Mouse (Mus musculus) testis, postnatal 10 days (tissue): ENCODE measurements around the gene Muc15.

Experiments
- DNase-seq: peaks from one replicate; pipeline ENCODE4 v3.0.0; 2021; ENCODE audit warnings: low spot score

Muc15 gene

DNA sequence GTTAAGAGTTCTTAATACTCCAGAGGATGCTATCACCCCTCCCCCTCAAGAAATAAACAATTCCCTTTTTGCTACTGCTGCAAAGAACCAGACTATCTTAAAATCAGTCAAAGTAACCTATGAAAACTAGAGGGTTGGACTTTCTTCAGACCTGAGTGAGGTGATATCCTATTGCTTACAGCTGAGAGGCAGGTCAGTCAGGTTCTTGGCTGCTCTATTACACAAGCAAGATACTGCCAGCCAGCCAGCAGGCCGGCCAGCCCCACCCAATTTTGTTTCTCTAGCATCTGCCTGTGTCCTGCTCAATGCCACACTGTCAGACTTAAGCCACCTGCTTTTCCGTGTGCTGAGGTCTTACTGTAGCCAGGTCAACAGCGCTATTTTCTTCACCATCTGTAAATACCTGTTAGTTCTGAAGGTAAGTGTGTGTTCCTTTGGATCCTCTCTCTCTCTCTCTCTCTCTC is at the start of gene Muc15:
Muc15 (plus strand) TSS at position 51 of the 464 bp plus-strand sequence.
- no peak for DNase-seq

DNA sequence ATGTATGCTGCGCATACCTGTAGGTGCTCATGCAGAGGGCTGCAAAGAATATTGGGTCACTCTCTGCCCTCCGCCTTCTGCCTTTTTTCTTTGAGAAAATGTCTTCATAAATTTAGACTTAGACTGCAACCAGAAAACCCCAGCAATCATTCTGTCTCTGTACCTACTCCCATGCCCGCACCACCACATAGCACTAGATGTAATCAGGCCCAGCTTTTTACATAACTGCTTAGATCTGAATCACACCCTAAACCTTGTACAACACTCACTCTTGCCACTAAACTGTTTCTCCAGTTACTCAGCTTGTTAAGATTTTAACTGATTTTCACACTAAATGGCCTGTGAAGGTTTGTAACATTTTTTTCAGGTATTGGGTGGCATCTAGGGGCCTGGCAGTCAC is 11.7 kb upstream of the Muc15 start:
- DNase-seq = no peak

DNA sequence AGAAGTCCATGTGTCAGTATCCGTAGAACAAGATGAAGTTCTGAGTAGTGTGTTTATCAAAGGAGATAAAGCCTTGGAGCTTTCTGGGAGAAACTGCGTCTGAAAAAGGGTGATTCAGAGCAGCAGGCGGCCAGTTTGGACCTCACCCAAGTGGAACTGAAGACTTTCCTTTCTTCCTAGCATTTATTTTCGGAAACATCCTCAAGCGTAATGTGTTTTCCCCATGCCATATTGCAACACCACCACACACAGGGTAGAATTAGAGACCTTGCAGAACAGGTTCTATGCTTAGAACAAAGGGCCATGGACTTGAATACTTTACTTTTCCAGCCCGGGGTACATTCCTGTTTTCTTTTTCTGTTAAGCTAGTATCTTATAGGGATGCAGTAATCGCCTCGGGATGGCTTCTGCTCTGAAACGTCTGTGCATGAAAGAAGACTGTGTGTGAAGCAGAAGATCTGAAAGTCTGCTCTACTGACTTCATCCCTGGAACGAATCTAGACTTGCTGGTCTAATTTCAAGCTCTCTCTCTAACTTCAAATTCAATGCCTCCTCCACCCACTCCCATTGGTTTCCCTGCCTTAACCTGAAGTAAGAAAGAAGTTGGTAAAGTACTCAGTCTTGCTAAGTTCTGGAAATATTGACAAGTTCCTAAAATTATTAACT is 11.0 kb upstream of the Muc15 start:
- no peak for DNase-seq

DNA sequence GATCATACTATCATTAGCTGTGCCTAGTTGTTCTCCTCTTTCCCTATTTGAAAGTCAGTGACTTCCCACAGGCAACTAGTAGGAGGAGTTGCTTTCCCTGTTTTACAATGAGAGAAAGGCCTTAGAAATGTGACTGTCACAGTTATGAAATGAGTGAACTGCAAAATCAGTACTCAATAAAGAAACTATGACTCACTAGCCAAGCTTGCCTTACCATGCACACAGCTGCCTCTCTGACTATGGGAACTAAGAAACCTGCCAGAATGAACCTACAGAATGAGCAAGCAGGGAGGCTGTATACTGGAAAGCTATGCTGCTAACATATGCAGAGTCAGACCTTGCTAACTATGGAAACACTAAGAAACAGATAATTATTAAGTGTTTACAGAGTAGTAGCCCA is 2.1 kb upstream of the Muc15 start:
- DNase-seq = no peak

DNA sequence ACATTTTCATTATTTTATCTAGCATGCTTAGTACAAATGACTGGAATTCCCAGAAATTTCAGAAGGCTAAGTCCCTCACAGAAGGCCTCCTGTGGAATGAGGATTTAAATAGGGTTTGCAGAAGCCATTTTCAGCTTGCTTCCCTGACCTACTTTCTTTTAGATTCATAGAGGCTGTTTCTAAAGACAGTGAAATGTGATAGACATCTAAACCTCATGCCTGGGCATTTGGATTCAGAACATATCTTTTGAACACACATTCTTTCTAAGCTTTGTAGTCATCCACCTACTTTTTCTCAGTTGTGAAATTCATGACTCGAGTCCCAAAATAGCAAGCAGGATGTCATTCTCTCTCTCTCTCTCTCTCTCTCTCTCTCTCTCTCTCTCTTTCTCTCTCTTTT is 1.1 kb downstream of the Muc15 start:
- DNase-seq = no peak

DNA sequence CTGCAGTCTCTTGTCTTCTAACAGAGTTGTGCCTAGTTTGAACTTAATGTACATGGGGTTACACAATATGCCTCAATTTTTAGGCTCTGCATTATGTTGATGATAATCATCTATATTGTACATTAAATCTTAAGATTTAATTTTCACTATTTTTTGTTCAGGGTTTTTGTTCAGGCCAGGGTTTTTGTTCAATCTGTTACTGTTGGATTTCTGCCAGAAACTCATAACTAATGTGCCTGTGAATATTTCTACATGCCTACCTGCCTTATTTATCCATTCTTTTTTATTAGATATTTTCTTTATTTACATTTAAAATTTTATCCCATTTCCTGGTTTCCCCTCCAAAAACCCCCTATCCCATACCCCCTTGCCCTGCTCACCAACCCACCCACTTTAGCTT is 5.0 kb downstream of the Muc15 start:
- no peak for DNase-seq

DNA sequence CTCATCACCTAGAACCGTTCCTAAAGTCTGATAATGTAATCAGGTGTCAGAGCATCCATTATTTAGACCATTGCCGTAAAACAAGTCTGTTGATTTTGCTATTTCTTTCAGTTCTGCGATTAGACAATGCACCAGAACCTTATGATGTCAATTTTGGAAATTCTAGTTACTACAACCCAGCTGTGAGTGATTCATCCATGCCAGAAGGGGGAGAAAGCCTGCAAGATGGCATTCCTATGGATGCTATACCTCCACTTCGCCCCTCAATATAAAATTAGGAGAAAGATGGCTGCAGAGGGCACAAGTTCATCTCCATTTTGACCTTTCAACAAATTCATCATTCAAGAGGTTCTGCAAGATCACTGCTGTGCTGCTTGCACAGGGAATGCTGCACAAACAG is 16.1 kb downstream of the Muc15 start:
- DNase-seq = no peak

DNA sequence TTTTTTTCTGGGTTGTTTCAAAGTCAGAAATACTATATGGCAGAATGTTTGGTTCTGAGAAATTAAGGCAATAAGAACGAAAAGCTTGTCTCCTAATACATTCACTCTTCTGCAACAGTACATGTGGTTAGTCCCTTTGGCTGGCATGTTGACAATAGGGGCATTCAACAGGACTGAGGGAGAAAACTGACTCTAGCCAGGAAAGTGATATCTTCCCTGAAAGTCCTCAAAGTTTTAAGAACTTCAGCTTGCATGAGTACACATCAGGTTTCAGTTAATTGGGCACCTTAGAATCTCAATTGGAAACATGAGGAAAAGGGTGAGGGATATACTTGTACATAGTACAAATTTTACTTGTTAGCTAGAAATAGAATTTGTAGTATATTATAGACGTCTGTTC is 16.8 kb downstream of the Muc15 start:
- DNase-seq = no peak

DNA sequence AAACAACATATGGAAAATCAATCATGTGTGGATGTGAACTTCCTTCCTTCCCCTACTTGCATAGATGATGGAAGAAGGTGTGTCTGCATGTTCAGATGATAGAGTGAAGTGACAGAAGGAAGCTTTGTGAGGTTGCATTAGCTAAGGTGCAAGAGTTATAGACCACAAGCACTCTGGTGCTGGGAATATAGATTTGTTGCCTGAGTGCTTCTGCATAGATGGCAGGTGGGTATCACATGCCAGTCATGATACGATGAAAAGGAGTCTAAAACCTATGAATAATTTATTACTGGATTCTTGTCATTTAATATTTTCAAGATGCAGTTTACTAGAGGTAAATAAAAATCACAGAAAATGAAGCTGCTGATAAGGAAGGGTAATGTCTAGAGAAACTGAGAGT is 18.6 kb downstream of the Muc15 start:
- no peak for DNase-seq

DNA sequence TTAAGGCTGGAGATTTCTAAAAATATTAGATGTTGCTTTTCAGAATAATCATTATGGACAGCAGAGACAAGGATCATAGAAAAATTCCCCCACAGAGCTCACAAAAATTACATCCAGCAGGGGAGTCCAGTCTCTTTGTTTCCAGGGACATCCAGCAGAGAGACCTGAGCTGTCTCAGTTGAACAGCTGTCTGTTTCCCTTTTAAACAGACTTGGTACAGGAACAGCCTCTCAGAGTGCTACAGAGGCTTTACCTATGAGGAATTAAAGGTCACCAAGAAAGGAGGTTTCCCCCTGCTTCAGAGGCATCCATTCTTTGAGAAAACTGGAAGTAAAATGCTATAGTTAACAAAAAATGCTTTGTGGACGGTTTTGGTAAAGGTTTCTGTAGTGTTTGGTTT is 19.4 kb downstream of the Muc15 start:
- DNase-seq = no peak

DNA sequence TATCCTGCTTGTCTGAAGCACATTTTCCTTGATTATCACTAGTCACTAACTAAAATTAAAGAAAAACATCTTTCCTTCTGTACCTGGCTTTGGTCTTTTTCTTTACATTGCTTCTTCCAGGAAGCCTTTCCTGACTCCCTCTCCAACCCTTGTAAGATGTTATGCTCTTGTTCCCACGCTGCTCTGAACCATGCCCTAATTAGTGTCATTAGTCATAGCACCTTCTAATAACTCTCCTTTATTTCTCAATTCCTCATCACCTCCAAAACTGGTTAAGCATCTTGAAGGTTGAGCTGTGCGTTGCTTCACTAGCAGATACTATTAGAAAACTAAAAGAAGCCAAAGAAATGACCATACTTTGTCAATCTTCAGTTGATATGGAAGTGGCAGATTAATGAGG is 36.4 kb downstream of the Muc15 start:
- no peak for DNase-seq

DNA sequence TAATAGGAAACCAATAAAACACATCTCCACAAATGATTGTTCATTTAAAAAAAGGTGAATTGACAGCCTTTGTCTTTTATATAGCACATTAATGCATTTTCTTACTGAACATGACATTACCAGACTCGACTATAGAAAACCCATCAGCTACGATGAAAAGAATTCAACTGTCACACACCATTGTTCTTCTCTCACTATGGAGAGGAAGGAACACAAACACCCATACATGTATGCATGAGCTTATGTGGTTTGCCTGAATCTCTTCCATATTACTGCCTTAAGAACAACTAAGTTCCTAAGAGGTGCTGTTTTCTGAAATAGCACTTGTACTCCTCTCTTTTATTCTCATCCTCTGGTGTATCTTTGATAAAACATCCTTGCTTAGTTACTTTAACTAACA is 38.3 kb downstream of the Muc15 start:
- no peak for DNase-seq

DNA sequence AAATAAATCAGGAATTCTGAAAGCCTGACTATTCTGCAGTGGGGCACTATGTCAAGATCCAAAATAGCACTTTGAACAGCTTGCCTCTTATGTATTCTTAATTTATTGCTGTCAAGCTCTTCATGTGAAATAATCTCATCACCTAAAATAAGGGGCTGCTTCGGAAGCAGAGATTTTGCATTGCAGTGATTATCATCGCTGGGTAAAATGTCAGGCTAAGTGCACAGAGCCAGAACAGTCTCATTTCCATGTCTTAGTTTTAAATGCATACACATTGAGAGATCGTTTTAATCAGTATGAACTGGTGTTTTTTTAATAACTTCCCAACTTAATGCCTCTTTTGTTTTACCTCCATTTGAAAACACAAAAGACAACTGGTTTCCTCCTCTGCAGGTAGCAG is 66.3 kb downstream of the Muc15 start:
- no peak for DNase-seq
